Mouse (Mus musculus): Measurements from ENCODE around the gene Rwdd2b.

Rwdd2b gene

GRCm38 (mm10) chr16:87440184-87440686 is at the start of gene Rwdd2b:
Gene Rwdd2b, minus strand, starts transcription at chr16:87440573.
- DNase-seq (ENCODE audit: low read depth, low spot score) = peak; percentile 97

DNA sequence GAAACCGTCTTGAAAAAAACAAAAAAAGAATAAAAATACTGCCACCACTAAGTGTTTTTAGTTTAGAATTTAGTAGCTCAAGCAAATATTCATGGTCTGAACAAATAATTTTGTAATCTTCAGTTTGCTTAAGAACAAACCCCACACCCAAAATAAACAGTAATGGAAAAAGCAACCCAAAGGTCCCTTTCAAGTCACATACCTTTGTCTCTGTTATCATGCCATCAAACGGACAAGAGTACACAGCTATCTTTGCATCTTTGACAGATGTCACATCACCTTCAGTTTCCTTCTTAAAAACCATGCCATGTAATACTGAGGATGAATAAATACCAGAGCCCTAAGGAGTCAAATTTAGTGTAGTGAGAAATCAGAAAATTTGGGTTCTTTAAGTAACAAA is 48.2 kb upstream of the Rwdd2b start:
- DNase-seq (ENCODE audit: low read depth, low spot score) = no peak

DNA sequence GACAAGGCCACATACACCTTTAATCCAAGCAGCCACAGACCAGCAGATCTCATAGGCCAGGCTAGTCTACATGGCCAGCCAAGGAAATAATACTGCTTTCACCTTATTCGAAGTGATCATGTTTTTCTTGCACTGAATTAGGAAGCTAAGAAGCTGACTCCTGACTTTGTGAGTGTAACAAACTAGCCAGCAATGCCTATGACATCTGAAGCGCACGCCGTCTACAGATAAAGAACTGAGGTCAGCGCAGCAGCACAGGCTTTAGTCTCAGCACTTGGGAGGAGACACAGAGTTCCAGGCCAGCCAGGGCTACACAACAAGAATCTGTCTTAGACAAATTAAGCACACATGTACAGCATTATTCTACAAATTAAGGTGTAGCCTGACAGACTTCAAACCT is 46.4 kb upstream of the Rwdd2b start:
- no peak for DNase-seq (ENCODE audit: low read depth, low spot score)

DNA sequence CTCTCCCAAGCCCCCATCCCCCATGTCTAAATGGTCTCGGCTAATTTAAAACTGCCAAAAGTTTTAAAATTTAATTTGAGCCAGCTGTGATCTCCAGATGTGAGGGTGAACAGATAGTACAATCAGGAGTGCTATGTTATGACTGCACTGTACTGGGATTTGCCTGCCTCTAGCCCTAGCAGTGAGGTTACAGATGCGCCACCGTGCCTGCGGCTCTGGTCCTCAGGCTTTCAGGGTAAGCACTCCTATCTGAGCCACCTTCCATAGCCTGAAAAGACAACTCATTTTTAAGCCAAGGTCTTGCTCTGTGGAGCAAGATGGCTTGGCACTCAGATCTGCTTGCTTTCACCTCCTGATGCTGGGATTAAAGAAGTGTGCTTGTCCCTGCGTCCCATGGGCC is 44.0 kb upstream of the Rwdd2b start:
- no peak for DNase-seq (ENCODE audit: low read depth, low spot score)

DNA sequence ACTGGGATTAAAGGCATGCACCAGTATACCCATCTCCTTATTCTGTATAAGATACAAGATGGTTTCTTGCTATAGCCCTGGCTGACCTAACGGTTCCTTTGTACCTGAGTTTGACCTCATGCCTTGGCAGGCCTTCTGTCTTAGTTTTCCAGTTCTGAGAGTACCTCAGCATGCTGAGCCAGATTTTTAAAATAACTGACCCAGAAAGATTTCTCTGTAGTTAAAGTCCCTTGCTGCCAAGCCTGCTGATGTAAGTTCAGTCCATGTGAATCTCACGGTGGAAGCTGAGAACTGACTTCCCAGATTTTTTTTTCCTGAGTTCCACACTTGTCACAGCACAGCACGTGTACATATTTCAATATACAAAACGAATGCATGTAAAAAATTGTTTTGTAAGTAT is 30.2 kb upstream of the Rwdd2b start:
- no peak for DNase-seq (ENCODE audit: low read depth, low spot score)

- DNase-seq (ENCODE audit: low read depth, low spot score) = peak; percentile 42
These were observed 18.4 kb upstream of the Rwdd2b start for GRCm38 (mm10) chr16:87458752-87459151.

- peak; percentile 78 for DNase-seq (ENCODE audit: low read depth, low spot score)
These were observed 14.8 kb upstream of the Rwdd2b start for GRCm38 (mm10) chr16:87455180-87455611.

- DNase-seq (ENCODE audit: low read depth, low spot score) = peak; percentile 95
These were observed 14.2 kb upstream of the Rwdd2b start, which contains the start of gene Usp16 for GRCm38 (mm10) chr16:87454419-87455179. Gene Usp16, plus strand, starts transcription at chr16:87454703.

GRCm38 (mm10) chr16:87453226-87453625 is 12.9 kb upstream of the Rwdd2b start:
- no peak for DNase-seq (ENCODE audit: low read depth, low spot score)

GRCm38 (mm10) chr16:87445528-87445927 is 5.2 kb upstream of the Rwdd2b start:
- no peak for DNase-seq (ENCODE audit: low read depth, low spot score)

DNA sequence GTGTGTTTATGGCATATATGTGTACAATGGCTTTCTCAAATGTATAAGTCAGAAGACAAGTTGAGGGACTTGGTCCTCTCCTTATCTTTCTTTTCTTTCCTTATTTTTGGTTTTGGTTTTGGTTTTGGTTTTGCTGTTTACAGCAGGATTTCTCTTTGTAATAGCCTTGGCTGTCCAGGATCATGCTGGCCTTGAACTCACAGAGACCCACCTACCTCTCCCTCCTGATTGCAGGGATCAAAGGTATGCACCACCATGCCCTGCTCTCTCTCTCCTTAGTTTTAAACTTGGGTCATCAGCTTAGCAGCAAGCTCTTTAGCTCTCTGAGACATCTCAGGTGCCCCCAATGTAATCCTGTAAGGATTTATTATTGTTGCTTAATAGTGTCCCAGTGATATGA is 4.7 kb upstream of the Rwdd2b start:
- DNase-seq (ENCODE audit: low read depth, low spot score) = no peak

GRCm38 (mm10) chr16:87444071-87444470 is 3.7 kb upstream of the Rwdd2b start:
- no peak for DNase-seq (ENCODE audit: low read depth, low spot score)

DNA sequence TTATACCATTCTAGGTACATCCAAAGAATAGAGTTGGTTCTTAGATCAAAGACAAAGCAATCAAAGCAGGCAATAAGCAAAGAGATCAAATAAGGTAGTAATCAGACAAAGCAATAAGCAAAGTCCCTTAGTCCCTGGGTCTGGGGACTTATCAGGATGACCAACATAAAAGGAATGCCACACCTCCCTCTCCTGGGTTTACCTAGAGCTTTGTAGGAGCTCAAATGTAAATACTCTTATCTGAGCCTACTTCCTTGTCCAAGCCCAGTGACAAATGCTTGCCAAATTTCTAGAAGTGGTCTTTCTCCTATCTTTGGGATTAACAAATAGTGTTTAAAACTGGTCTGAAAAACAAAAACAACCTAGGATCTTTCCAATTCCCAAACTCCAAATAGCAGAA is 2.9 kb upstream of the Rwdd2b start:
- DNase-seq (ENCODE audit: low read depth, low spot score) = no peak

DNA sequence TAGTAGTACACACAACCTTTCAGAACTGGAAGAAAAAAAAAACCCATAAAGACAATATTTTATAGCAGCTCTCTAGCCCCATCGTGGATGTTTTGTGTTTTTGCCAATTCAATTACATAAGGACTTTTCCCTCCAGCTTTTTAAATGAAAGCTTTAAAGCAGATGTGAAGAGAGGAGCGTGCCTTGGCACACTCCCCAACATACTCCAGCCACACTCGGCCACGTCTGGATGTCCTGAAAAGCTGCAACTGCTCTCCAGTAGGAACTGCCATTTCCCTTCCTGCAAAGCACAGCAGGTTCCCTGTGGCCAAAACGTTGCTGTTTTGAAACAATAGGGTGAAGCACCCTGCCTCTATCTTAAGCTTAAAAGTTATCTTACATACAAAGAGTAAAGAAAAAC is 1.9 kb upstream of the Rwdd2b start:
- no peak for DNase-seq (ENCODE audit: low read depth, low spot score)

DNA sequence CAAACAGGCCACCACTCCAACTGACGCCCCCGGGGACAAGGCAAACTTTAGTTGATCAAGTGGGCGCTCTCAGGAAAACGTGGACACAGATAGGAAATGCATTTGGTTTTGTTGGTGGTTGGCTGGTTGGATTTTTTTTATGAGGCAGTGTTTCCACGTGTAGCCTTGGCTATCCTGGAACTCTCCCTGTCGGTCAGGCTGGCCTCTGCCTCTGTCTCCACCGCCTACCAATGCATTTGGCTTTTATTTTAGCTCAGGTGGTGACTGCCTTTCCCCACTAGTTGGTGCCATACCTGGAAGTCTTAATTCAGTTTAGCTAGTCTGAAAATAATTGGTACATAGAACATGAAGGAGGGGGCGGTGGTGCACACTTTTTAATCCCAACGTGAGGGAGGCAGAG is 716 bp upstream of the Rwdd2b start:
- peak; percentile 66 for DNase-seq (ENCODE audit: low read depth, low spot score)

DNA sequence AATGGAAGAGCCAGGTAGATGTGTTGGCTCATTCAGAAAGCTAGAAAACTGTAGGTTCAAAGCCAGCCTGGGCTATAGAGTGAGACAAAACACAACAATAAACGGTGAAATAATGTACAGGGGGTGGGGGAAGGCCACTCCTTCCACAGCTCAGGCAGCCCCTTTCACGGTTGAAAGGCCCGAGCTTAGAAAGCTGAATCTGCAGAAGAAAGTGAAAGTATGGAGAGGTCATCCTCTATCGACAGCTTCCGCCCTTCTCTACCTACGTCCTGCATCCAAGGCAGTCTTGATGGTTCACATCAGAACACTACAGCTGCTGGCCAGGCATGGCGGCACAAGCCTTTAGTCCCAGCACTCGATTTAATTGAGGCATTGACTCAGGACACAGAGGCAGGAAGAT is 1.7 kb downstream of the Rwdd2b start:
- no peak for DNase-seq (ENCODE audit: low read depth, low spot score)

DNA sequence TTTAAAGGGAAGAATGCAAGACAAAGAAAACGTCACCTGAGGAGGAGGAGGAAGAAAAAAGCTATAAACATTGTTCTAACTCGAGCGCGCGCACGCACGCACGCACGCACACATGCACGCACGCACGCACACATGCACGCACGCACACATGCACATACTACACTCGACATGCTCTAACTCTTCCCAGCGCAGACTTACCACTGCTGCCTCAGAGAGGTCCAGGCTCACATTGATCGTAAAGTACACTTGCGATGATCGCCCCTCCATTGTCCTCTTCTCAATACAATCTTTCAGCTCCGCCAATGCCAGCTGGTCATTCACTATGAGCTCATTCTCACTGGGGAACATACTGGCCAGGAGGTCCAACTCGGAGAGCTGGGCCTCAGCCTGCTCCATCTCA is 3.3 kb downstream of the Rwdd2b start:
- DNase-seq (ENCODE audit: low read depth, low spot score) = no peak

DNA sequence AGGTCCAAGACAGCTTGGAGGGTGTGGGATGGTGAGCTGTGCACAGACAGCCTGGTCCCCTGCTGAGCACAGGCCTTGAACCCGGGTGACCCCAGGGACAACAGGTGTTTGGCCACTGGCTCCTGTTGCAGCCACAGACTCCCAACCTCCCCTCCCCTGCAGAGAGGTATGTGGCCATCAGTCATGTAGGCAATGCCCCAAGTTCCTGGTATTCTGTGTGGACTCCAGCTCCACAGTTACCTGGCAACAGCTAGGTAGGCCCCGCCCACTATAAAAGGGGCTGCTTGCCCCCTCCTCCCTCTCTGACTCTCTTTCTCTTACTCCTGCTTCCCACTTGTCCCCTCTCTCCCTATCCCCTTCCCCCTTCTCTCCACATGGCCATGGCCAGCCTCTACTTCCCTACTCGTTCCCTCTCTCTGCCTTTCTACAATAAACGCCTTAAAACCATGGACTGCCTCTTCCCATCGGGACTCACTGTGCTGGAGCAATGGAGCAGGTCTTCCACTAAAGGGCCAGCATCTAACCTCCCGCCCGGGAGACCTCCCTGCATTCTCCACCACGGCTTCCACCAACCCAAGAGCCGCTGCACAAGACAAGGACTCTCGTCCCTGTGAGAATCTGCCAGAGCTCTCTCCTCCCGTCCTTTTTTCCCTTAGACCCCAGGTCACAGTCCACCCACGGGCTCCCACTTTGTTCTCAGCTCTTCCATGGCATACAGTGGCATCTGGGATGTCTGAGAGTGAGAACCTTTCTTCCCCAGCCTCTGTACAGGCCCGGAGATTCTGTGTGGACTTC is 4.8 kb downstream of the Rwdd2b start:
- no peak for DNase-seq (ENCODE audit: low read depth, low spot score)

DNA sequence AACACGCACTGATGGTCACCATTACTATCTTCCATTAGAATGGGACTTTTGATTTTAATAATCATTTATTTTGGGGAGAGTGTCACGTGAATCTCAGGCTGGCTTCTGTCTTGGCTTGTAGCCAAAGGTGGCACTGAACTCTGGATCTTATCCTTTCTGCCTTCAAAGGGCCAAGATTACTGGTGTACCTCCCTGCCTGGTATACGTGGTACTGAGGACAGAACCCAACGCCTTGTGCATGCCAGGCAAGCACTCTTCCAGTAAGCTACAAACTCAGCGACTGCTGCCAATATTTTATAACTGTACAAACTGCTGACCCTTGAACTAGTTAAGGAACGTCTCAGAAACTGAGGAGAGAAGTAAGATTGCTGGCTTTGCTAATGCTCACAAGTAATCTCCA is 5.4 kb downstream of the Rwdd2b start:
- no peak for DNase-seq (ENCODE audit: low read depth, low spot score)

- DNase-seq (ENCODE audit: low read depth, low spot score) = no peak
These were observed 6.1 kb downstream of the Rwdd2b start for GRCm38 (mm10) chr16:87434266-87434665.

DNA sequence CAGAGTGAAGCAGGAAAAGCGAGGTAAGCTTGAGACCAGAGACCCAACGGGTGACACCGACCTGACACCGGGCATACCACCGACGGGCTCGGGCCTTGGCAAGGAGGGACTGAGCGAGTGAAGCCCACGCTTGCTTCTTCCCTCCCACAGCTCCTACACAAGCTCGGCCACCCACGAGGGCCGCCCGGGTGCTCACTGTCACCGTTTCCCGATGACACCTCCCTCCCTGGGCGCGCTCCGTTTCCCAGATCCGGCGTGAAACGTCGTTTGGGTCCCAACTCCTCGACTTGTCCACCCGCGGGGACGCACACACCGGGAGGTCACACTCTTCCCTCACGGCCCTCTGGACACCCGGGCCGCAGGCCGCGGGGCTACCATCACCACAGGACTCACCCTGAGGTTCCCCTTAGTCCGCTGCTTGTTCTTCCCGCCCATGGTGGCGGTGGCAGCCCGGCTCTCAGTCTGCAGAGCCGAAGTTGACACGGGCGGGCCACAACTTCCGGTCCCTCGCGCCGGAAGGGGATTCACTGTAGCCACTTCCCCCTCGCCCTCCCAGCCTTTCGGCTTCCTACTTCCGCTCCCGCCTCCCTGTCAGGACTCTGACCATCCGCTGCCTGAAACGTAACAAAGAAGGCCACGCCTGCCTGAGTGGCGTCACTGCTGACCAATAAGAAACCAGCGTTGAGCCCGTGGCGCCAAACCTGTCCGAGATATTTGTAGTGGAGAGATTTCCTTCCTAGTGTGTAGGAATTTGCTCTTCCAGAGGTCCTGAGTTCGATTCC is 8.1 kb downstream of the Rwdd2b start, which contains the start of gene Ltn1:
TSS of gene Ltn1 (minus strand) at position 580 of the 782 bp plus-strand sequence.
- DNase-seq (ENCODE audit: low read depth, low spot score) = peak; percentile 98

DNA sequence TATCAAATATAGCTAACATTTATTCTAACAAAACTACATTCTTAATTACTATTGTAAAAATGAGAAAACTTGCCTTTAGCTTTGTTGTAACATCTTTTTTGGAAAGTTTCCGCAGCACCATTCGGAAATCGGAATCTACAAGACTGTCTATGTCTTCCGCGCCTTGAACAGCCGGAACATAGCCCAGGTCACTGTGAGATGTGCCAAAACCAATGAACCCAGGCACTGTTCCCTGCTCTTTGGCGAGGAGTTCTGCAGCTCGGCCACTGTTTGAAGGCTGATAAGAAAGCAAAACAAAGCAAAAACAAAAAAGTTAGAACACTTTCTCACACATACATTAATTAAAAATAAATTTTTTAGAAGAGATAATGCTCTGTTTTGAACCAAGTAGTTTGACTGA is 12.9 kb downstream of the Rwdd2b start:
- no peak for DNase-seq (ENCODE audit: low read depth, low spot score)

Measured in CD4-positive, CD25-positive, alpha-beta regulatory T cell, adult 2 months (primary cell).